Mouse (Mus musculus) A20 (cell line): Measurements from ENCODE around the gene Ypel3.
A peak's percentile ranks its signal among the peaks of the same experiment; 100 is the strongest.
"Not testable (repeated sequence)": the region's sequence is repeated elsewhere in the genome, so short reads cannot be mapped to it uniquely, and the experiment has no call there.

Source experiments
- DNase-seq: peaks from one replicate; pipeline ENCODE4 v3.0.0-alpha.2; 2011; ENCODE audit warnings: low read depth, low spot score

Gene Ypel3

GRCm38 (mm10) chr7:126766201-126766600 is 10.6 kb upstream of the Ypel3 start, which contains the start of gene Gdpd3:
Gene Gdpd3 (plus strand): TSS chr7:126766334.
- no peak for DNase-seq

GRCm38 (mm10) chr7:126767001-126767400 is 9.8 kb upstream of the Ypel3 start:
- no peak for DNase-seq

GRCm38 (mm10) chr7:126770784-126771183 is 6.0 kb upstream of the Ypel3 start:
- no peak for DNase-seq

- DNase-seq = peak; percentile 92
Observed at GRCm38 (mm10) chr7:126773351-126773750, 3.4 kb upstream of the Ypel3 start.

GRCm38 (mm10) chr7:126774463-126774862 is 2.3 kb upstream of the Ypel3 start:
- DNase-seq = no peak

- no peak for DNase-seq
Observed at GRCm38 (mm10) chr7:126775185-126775977, 1.4 kb upstream of the Ypel3 start.

GRCm38 (mm10) chr7:126775978-126776234 is 849 bp upstream of the Ypel3 start:
- peak; percentile 27 for DNase-seq

GRCm38 (mm10) chr7:126777476-126777875 is 721 bp downstream of the Ypel3 start:
- peak; percentile 40 for DNase-seq

GRCm38 (mm10) chr7:126778147-126778546 is 1.4 kb downstream of the Ypel3 start:
- no peak for DNase-seq

- not testable (repeated sequence) for DNase-seq
Observed at GRCm38 (mm10) chr7:126779101-126779500, 2.3 kb downstream of the Ypel3 start.

- peak; percentile 87 for DNase-seq
Observed at GRCm38 (mm10) chr7:126779983-126780970, 3.5 kb downstream of the Ypel3 start.

- no peak for DNase-seq
Observed at GRCm38 (mm10) chr7:126780971-126781635, 4.3 kb downstream of the Ypel3 start, which contains the start of gene Tbx6. Gene Tbx6 (plus strand): TSS chr7:126781483.

GRCm38 (mm10) chr7:126781661-126782370 is 5.1 kb downstream of the Ypel3 start:
- no peak for DNase-seq

- no peak for DNase-seq
Observed at GRCm38 (mm10) chr7:126782693-126783092, 5.9 kb downstream of the Ypel3 start.

GRCm38 (mm10) chr7:126784469-126784868 is 7.7 kb downstream of the Ypel3 start:
- no peak for DNase-seq

- no peak for DNase-seq
Observed at GRCm38 (mm10) chr7:126785056-126785455, 8.3 kb downstream of the Ypel3 start.

GRCm38 (mm10) chr7:126786142-126786541 is 9.4 kb downstream of the Ypel3 start:
- no peak for DNase-seq

GRCm38 (mm10) chr7:126789141-126789540 is 12.4 kb downstream of the Ypel3 start:
- no peak for DNase-seq

GRCm38 (mm10) chr7:126791851-126792720 is 15.3 kb downstream of the Ypel3 start, which contains the start of gene Ppp4c:
Gene Ppp4c (minus strand): TSS chr7:126792496.
- peak; percentile 98 for DNase-seq
